Mouse (Mus musculus) heart, postnatal 0 days (tissue): Measurements from ENCODE around the gene Fam193b. TPM values are rescaled to one million over a fixed set of nuclear protein-coding genes. Genes with fewer than 3 reads are reported as not detected.

Experiments
- ATAC-seq: fragments of 200-750 bp; cut with Nextera tagmentation; 2 replicates; pipeline ENCODE4 v1.8.0; 2017; ENCODE audit warnings: low read depth, moderate number of reproducible peaks, moderate library complexity; ENCODE audit not compliant: insufficient read depth
- DNase-seq: peaks from one replicate; pipeline ENCODE4 v3.0.0-alpha.2; 2016; ENCODE audit warnings: low spot score
- H3K27ac ChIP-seq: fragments of 300-500 bp; sonication (generic); 2 replicates; pipeline ENCODE4 v1.5.1; 2014; ENCODE audit warnings: low read depth, mild to moderate bottlenecking
- H3K27me3 ChIP-seq: fragments of 300-500 bp; sonication (generic); 2 replicates; pipeline ENCODE4 v1.6.1; 2014; ENCODE audit warnings: low read length, mixed read lengths; ENCODE audit not compliant: control insufficient read depth, insufficient read depth
- H3K36me3 ChIP-seq: fragments of 300-500 bp; sonication (generic); replicated peaks from 2 replicates; pipeline ENCODE4 v1.6.1; 2014; ENCODE audit warnings: low read length, mixed read lengths; ENCODE audit not compliant: control insufficient read depth, insufficient read depth
- H3K4me1 ChIP-seq: fragments of 300-500 bp; sonication (generic); 2 replicates; pipeline ENCODE4 v1.6.1; 2014; ENCODE audit warnings: antibody characterized with exemption; ENCODE audit not compliant: control insufficient read depth, insufficient read depth
- H3K4me2 ChIP-seq: fragments of 300-500 bp; sonication (generic); 2 replicates; pipeline ENCODE4 v1.6.1; 2014; ENCODE audit warnings: low read depth, mild to moderate bottlenecking, low read length, moderate library complexity
- H3K4me3 ChIP-seq: fragments of 300-500 bp; sonication (generic); 2 replicates; pipeline ENCODE4 v1.5.1; 2014; ENCODE audit warnings: low read depth, low read length
- H3K9ac ChIP-seq: fragments of 300-500 bp; sonication (generic); replicated peaks from 2 replicates; pipeline ENCODE4 v1.6.1; 2014; ENCODE audit warnings: low read depth, low read length, mixed read lengths
- H3K9me3 ChIP-seq: fragments of 300-500 bp; sonication (generic); replicated peaks from 2 replicates; pipeline ENCODE4 v1.6.1; 2016; ENCODE audit warnings: low read length; ENCODE audit not compliant: control insufficient read depth
- CTCF ChIP-seq: IDR thresholded peaks from 2 replicates; pipeline ENCODE4 v1.5.1; 2016; ENCODE audit warnings: antibody characterized with exemption, control low read depth, low read depth
- EP300 ChIP-seq: IDR thresholded peaks from 2 replicates; pipeline ENCODE4 v1.6.1; 2016; ENCODE audit warnings: antibody characterized with exemption, low read depth
- WGBS: fragments of 180-500 bp; shearing (Covaris S2); extraction: QIAGEN DNeasy Blood & Tissue Kit; methylation state at CpG from one replicate; pipeline ENCODE4 v1.1.7; 2014; 5-methylcytosine and 5-hydroxymethylcytosine counted together
- polyA plus RNA-seq: library from polyadenylated mRNA; unstranded; fragments of >200 nt; fragmentation: Nextera tagmentation; extraction: Ambion mirVana; gene quantifications from 2 replicates; pipeline ENCODE4 v1.2.1, GENCODE M21; 2015
- total RNA-seq: library from RNA; depleted of rRNA; stranded (reverse); fragments of >200 nt; gene quantifications from 2 replicates; pipeline ENCODE4 v1.2.3, GENCODE M21; 2014; ENCODE audit warnings: low replicate concordance

Gene Fam193b
- total and polyA plus RNA-seq, 2 experiments from 2014 or later = 10.3 to 17.7 TPM

DNA sequence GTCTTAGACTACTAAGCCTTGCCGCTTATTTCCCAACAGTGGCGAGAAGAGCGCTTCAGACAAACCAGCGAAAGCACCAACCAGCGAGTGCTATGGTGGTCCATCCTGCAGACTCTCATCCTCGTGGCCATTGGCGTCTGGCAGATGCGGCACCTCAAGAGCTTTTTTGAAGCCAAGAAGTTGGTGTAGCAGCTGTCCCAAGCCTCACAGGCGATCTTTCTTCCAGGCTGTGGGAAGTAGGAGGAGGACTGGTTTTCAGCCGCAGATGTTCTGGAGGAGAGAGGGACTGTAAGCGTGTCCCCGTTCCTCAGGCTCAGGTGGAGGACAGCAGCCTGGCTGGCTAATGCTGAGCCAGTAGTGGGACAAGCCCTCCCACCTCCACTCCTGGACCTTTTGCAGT lies 25.9 kb upstream of the Fam193b start:
- TF ChIP-seq EP300 = no peak
- no peak for TF ChIP-seq CTCF
- no peak overlapping the region for H3K4me3 ChIP-seq
- H3K4me2 ChIP-seq = no peak overlapping the region
- H3K27ac ChIP-seq = no peak overlapping the region
- H3K9ac ChIP-seq = no peak overlapping the region
- peaks cover 31% of the 10 kb centered on the region for H3K36me3 ChIP-seq
- DNase-seq (no peak), ATAC-seq (no peak)
- H3K4me1 ChIP-seq = peaks cover 16% of the 10 kb centered on the region
- H3K9me3 ChIP-seq = no peaks in the 10 kb centered on the region
- no peaks in the 10 kb centered on the region for H3K27me3 ChIP-seq
- 91% methylated on average over 12 of the region's 12 CpGs for WGBS

DNA sequence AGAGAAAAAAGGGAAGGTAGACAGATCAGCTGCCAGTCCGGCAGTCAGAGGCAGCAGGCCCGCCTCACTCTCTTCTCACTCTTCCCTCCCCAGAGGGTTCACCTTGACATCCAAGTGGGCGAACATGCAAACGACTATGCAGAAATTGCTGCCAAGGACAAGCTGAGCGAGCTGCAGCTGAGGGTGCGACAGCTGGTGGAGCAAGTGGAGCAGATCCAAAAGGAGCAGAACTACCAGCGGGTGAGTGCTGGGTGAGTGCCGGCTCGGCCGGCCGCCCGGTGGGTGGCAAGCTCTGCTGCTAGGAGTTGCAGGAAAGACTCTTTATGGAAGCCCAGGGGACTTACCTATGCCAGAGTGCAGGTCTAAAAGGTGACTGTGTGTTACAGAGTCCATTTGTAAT lies 24.5 kb upstream of the Fam193b start:
- no peak overlapping the region for H3K4me2 ChIP-seq
- H3K36me3 ChIP-seq = peaks cover 31% of the 10 kb centered on the region
- DNase-seq (no peak), ATAC-seq (no peak)
- no peak for TF ChIP-seq CTCF
- TF ChIP-seq EP300 = no peak
- 81% methylated on average over 12 of the region's 12 CpGs for WGBS
- H3K4me3 ChIP-seq = no peak overlapping the region
- H3K9ac ChIP-seq = no peak overlapping the region
- H3K27ac ChIP-seq = no peak overlapping the region
- peaks cover 10% of the 10 kb centered on the region; the same call in 1 of the 2 replicates for H3K4me1 ChIP-seq
- H3K9me3 ChIP-seq = no peaks in the 10 kb centered on the region
- no peaks in the 10 kb centered on the region for H3K27me3 ChIP-seq

DNA sequence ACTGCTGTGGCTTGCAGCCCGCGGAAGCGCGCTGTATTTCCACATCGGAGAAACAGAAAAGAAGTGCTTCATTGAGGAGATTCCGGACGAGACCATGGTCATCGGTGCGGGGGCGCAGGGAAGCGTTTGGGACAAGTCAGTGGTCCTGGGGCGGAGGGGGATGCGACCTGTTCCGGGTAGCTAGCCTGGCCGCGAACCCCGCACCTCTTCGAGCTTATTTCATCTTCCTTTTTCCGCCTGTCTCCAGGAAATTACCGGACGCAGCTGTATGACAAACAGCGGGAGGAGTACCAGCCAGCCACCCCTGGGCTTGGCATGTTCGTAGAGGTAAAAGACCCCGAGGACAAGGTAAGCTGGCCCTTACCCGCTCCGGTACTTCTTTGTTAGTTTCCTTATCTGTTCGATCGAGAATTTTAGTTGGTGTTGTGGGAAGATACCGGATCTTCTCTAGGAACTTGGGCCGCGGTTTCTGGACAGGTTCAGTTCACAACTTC lies 22.4 kb upstream of the Fam193b start:
- peaks cover 6% of the 10 kb centered on the region; the same call in 1 of the 2 replicates for H3K4me1 ChIP-seq
- DNase-seq (no peak), ATAC-seq (peak; percentile 65)
- peak overlapping the region; percentile 81 for H3K4me2 ChIP-seq
- peak overlapping the region; percentile 88 for H3K9ac ChIP-seq
- under 1% methylated on average over 31 of the region's 31 CpGs for WGBS
- peak overlapping the region; percentile 61 for H3K27ac ChIP-seq
- peak overlapping the region; percentile 87 for H3K4me3 ChIP-seq
- H3K27me3 ChIP-seq = no peaks in the 10 kb centered on the region
- H3K9me3 ChIP-seq = no peaks in the 10 kb centered on the region
- TF ChIP-seq EP300 (no peak), CTCF (no peak)
- peaks cover 31% of the 10 kb centered on the region for H3K36me3 ChIP-seq

DNA sequence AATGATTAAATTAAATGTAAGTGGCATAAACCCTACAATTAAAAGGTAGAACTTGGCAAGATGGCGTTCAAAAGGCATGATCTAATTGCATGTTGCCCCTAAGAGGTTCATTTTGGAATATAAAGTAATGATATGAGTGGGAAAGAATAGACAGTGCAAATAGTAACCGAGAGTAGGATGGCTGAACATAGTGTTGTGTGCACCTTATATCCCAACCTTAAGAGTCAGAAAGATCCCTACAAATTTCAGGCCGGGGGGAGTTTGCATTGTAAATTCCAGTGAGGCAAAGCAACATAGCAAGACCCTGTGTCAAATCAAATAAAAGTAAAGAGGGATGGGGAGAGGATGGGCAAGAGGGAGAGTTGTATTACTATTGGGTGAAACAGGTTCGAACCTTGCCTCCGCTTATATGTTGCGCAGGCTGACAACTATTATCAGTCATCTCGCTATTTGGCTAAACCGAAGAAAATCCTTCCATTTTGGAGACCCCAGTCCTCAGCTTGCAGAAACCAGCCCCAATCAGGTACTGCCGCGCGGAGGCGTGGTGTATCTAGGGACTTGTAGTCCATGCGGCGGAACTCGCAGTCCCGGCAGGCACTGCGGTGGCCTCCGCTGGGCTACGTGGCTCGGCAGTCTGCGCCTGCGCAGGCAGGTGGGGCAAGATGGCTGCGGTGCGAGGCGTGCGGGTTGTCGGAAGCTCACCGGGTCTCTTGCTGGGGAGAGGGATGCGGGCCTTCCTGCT lies 21.8 kb upstream of the Fam193b start:
- H3K4me2 ChIP-seq = peak overlapping the region; percentile 81
- peak overlapping the region; percentile 61 for H3K27ac ChIP-seq
- no peaks in the 10 kb centered on the region for H3K9me3 ChIP-seq
- peaks cover 6% of the 10 kb centered on the region; the same call in 1 of the 2 replicates for H3K4me1 ChIP-seq
- peak overlapping the region; percentile 87 for H3K4me3 ChIP-seq
- 4% methylated on average over 29 of the region's 29 CpGs for WGBS
- H3K9ac ChIP-seq = peak overlapping the region; percentile 88
- DNase-seq = peak; percentile 94
- peak; percentile 21; the same call in 1 of the 2 replicates for TF ChIP-seq CTCF
- TF ChIP-seq EP300 = no peak
- peak; percentile 99 for ATAC-seq
- H3K36me3 ChIP-seq = peaks cover 31% of the 10 kb centered on the region
- H3K27me3 ChIP-seq = no peaks in the 10 kb centered on the region

DNA sequence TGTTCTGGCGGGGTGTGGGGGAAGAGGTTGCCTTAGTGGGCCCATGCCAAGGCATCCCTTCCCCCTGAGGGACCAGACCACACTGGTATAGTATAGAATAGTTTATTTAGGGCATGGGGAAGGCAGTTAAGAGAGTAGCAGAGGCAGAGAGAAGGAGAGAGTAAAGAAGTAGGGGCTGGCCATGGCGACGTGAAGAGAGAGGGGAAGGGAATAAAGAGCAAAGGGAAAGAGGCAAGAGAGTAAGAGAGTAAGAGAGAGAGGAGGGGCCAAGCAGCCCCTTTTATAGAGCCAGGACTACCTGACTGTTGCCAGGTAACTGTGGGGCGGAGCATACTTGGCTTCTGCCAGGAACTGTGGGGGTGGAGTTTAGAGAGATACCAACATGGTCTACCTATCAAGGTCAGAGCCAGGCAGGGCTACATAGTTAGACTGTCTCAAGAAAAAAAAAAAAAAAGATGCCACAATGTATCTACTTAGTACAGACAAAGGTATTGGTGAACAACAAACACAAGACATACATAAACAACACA lies 21.1 kb upstream of the Fam193b start:
- no peaks in the 10 kb centered on the region for H3K27me3 ChIP-seq
- H3K36me3 ChIP-seq = peaks cover 27% of the 10 kb centered on the region
- no peak overlapping the region for H3K4me2 ChIP-seq
- no peak overlapping the region for H3K9ac ChIP-seq
- TF ChIP-seq CTCF = no peak
- no peak for TF ChIP-seq EP300
- 79% methylated on average over 4 of the region's 4 CpGs for WGBS
- H3K4me1 ChIP-seq = peaks cover 6% of the 10 kb centered on the region; the same call in 1 of the 2 replicates
- H3K27ac ChIP-seq = no peak overlapping the region
- ATAC-seq (no peak), DNase-seq (no peak)
- no peaks in the 10 kb centered on the region for H3K9me3 ChIP-seq
- no peak overlapping the region for H3K4me3 ChIP-seq
